Mouse (Mus musculus): ENCODE data around the gene Arx. TPM values are rescaled to one million over a fixed set of nuclear protein-coding genes. Genes with fewer than 3 reads are reported as not detected.

Arx gene
- polyA plus RNA-seq (2012; ENCODE audit: insufficient read depth, insufficient read length, missing spikeins): not detected in 2 replicates

- no peaks in the 10 kb centered on the region for H3K4me1 ChIP-seq (ENCODE audit: control insufficient read depth, insufficient read depth, low read length)
- no peak for TF ChIP-seq CTCF (IDR thresholded peaks at IDR 0.05; ENCODE audit: low read depth, low read length)
- TF ChIP-seq POLR2A (IDR thresholded peaks at IDR 0.05; ENCODE audit: borderline replicate concordance, low read depth, low read length): no peak
- H3K27ac ChIP-seq (ENCODE audit: insufficient read depth, low read depth, low read length): no peak within 1 kb of the TSS
- peak within 1 kb of the TSS; percentile 31 for H3K4me3 ChIP-seq (ENCODE audit: insufficient read depth, low read length)
Observed at GRCm38 (mm10) chrX:93286291-93286893, at the start of gene Arx. Gene Arx (plus strand): TSS chrX:93286445.

GRCm38 (mm10) chrX:93251329-93251728 is 34.9 kb upstream of the Arx start:
- TF ChIP-seq POLR2A (IDR thresholded peaks at IDR 0.05; ENCODE audit: borderline replicate concordance, low read depth, low read length) (no peak), CTCF (IDR thresholded peaks at IDR 0.05; ENCODE audit: low read depth, low read length) (no peak)
- Histone ChIP-seq H3K4me1 (ENCODE audit: control insufficient read depth, insufficient read depth, low read length) (no peaks in the 10 kb centered on the region), H3K27ac (ENCODE audit: insufficient read depth, low read depth, low read length) (no peak overlapping the region), H3K4me3 (ENCODE audit: insufficient read depth, low read length) (no peak overlapping the region)

- TF ChIP-seq POLR2A (IDR thresholded peaks at IDR 0.05; ENCODE audit: borderline replicate concordance, low read depth, low read length): no peak
- no peak for TF ChIP-seq CTCF (IDR thresholded peaks at IDR 0.05; ENCODE audit: low read depth, low read length)
- no peaks in the 10 kb centered on the region for H3K4me1 ChIP-seq (ENCODE audit: control insufficient read depth, insufficient read depth, low read length)
- H3K27ac ChIP-seq (ENCODE audit: insufficient read depth, low read depth, low read length): no peak overlapping the region
- no peak overlapping the region for H3K4me3 ChIP-seq (ENCODE audit: insufficient read depth, low read length)
Observed at GRCm38 (mm10) chrX:93275689-93276088, 10.6 kb upstream of the Arx start.

- Histone ChIP-seq H3K4me1 (ENCODE audit: control insufficient read depth, insufficient read depth, low read length) (no peaks in the 10 kb centered on the region), H3K4me3 (ENCODE audit: insufficient read depth, low read length) (no peak overlapping the region), H3K27ac (ENCODE audit: insufficient read depth, low read depth, low read length) (no peak overlapping the region)
- TF ChIP-seq POLR2A (IDR thresholded peaks at IDR 0.05; ENCODE audit: borderline replicate concordance, low read depth, low read length) (no peak), CTCF (IDR thresholded peaks at IDR 0.05; ENCODE audit: low read depth, low read length) (no peak)
Observed at GRCm38 (mm10) chrX:93279940-93280339, 6.3 kb upstream of the Arx start.

GRCm38 (mm10) chrX:93281028-93281723 is 5.1 kb upstream of the Arx start:
- H3K4me3 ChIP-seq (ENCODE audit: insufficient read depth, low read length): no peak overlapping the region
- H3K27ac ChIP-seq (ENCODE audit: insufficient read depth, low read depth, low read length): no peak overlapping the region
- H3K4me1 ChIP-seq (ENCODE audit: control insufficient read depth, insufficient read depth, low read length): no peaks in the 10 kb centered on the region
- no peak for TF ChIP-seq POLR2A (IDR thresholded peaks at IDR 0.05; ENCODE audit: borderline replicate concordance, low read depth, low read length)
- peak; percentile 28; the same call in 1 of the 2 replicates for TF ChIP-seq CTCF (IDR thresholded peaks at IDR 0.05; ENCODE audit: low read depth, low read length)

- Histone ChIP-seq H3K4me1 (ENCODE audit: control insufficient read depth, insufficient read depth, low read length) (no peaks in the 10 kb centered on the region), H3K27ac (ENCODE audit: insufficient read depth, low read depth, low read length) (no peak overlapping the region), H3K4me3 (ENCODE audit: insufficient read depth, low read length) (0 out of 2 replicates have a peak overlapping the region, but pooled peaks have one; percentile 3)
- TF ChIP-seq POLR2A (IDR thresholded peaks at IDR 0.05; ENCODE audit: borderline replicate concordance, low read depth, low read length): no peak
- TF ChIP-seq CTCF (IDR thresholded peaks at IDR 0.05; ENCODE audit: low read depth, low read length): no peak
Observed at GRCm38 (mm10) chrX:93281756-93282155, 4.5 kb upstream of the Arx start.

GRCm38 (mm10) chrX:93285091-93285490 is 1.2 kb upstream of the Arx start:
- Histone ChIP-seq H3K27ac (ENCODE audit: insufficient read depth, low read depth, low read length) (no peak overlapping the region), H3K4me1 (ENCODE audit: control insufficient read depth, insufficient read depth, low read length) (no peaks in the 10 kb centered on the region), H3K4me3 (ENCODE audit: insufficient read depth, low read length) (no peak overlapping the region)
- TF ChIP-seq POLR2A (IDR thresholded peaks at IDR 0.05; ENCODE audit: borderline replicate concordance, low read depth, low read length) (no peak), CTCF (IDR thresholded peaks at IDR 0.05; ENCODE audit: low read depth, low read length) (no peak)

GRCm38 (mm10) chrX:93288339-93288738 is 2.1 kb downstream of the Arx start:
- no peak for TF ChIP-seq CTCF (IDR thresholded peaks at IDR 0.05; ENCODE audit: low read depth, low read length)
- TF ChIP-seq POLR2A (IDR thresholded peaks at IDR 0.05; ENCODE audit: borderline replicate concordance, low read depth, low read length): no peak
- H3K4me1 ChIP-seq (ENCODE audit: control insufficient read depth, insufficient read depth, low read length): no peaks in the 10 kb centered on the region
- H3K27ac ChIP-seq (ENCODE audit: insufficient read depth, low read depth, low read length): no peak overlapping the region
- H3K4me3 ChIP-seq (ENCODE audit: insufficient read depth, low read length): peak overlapping the region; percentile 44

- peak overlapping the region; percentile 44 for H3K4me3 ChIP-seq (ENCODE audit: insufficient read depth, low read length)
- no peak for TF ChIP-seq POLR2A (IDR thresholded peaks at IDR 0.05; ENCODE audit: borderline replicate concordance, low read depth, low read length)
- no peak for TF ChIP-seq CTCF (IDR thresholded peaks at IDR 0.05; ENCODE audit: low read depth, low read length)
- no peaks in the 10 kb centered on the region for H3K4me1 ChIP-seq (ENCODE audit: control insufficient read depth, insufficient read depth, low read length)
- no peak overlapping the region for H3K27ac ChIP-seq (ENCODE audit: insufficient read depth, low read depth, low read length)
Observed at GRCm38 (mm10) chrX:93289076-93289475, 2.8 kb downstream of the Arx start.

- Histone ChIP-seq H3K4me3 (ENCODE audit: insufficient read depth, low read length) (no peak overlapping the region), H3K4me1 (ENCODE audit: control insufficient read depth, insufficient read depth, low read length) (no peaks in the 10 kb centered on the region), H3K27ac (ENCODE audit: insufficient read depth, low read depth, low read length) (no peak overlapping the region)
- no peak for TF ChIP-seq CTCF (IDR thresholded peaks at IDR 0.05; ENCODE audit: low read depth, low read length)
- no peak for TF ChIP-seq POLR2A (IDR thresholded peaks at IDR 0.05; ENCODE audit: borderline replicate concordance, low read depth, low read length)
Observed at GRCm38 (mm10) chrX:93289851-93290380, 3.7 kb downstream of the Arx start.
